Mouse (Mus musculus): ENCODE data around the gene Prpsap1.
"Not testable (repeated sequence)": the region's sequence is repeated elsewhere in the genome, so short reads cannot be mapped to it uniquely, and the experiment has no call there.

Prpsap1 gene

DNA sequence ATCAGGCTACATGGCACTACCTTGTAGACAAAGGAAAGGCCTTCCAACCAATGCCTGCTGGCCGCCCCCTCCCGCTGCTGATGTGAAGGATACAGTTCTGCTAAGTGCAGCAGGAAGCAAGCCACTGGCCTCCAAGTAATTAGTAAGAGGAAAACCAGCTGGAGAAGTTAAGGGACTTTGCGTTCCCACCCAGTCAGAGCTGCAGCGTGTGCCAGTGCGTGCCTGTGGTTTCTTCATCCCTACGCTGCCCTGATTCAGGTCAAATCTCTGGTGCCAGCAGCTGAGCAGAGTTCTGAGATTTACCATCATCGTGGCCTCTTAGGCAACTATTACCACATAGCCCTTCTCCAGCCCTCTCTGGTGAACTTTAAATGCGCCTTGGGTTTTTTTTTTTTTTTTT, 24.5 kb upstream of the Prpsap1 start:
- no peak for DNase-seq (ENCODE audit: low read depth in 1 of 2, low spot score in 2 of 2)

GRCm38 (mm10) chr11:116515330-116516020, 21.5 kb upstream of the Prpsap1 start:
- DNase-seq (ENCODE audit: low read depth in 1 of 2, low spot score in 2 of 2): no peak

DNA sequence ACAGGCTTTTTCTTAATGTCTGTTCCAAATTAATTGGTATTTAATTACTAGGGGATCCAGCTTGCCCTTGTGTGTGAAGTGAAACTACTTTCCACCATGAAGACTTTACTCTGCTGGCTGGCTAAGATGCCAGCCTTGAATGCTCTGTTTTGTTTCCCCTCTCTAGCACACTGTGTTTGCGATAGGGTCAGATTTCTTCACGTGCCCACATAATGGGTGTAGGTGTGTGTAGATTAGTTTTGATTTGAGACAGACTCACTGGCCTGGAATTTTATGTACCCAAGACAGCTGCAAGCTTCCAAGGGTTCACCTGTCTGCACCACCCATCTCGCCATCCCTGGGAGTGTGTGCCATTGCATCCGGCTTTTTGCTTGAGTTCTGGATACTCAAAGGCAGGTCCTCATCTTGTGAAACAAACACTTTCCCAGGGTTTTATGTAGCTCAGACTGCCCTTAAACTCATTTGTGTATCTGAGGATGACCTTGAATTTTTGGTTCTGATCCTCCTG, 19.6 kb upstream of the Prpsap1 start:
- DNase-seq (ENCODE audit: low read depth in 1 of 2, low spot score in 2 of 2): no peak

DNA sequence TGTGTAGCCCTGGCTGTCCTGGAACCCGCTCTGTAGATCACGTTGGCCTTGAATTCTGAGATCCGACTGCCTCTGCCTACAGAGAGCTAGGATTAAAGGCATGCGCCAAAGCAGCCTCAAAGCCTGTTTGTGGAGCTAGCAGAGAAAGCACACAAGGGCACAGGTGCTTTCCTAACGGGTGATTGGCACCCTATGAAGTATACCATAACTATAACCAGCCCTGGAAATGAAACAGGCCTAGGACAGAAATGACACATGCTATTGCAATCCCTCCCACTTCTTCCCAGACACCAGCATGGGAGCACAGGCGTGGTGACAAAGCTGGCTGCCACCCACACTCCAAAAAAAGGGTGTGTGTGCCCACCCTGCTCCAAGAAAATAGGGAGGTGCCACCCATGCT, 19.0 kb upstream of the Prpsap1 start:
- DNase-seq (ENCODE audit: low read depth in 1 of 2, low spot score in 2 of 2): no peak

- DNase-seq (ENCODE audit: low read depth in 1 of 2, low spot score in 2 of 2): no peak
Observed at GRCm38 (mm10) chr11:116512154-116512553, 18.2 kb upstream of the Prpsap1 start.

GRCm38 (mm10) chr11:116511301-116511868, 17.4 kb upstream of the Prpsap1 start:
- no peak for DNase-seq (ENCODE audit: low read depth in 1 of 2, low spot score in 2 of 2)

GRCm38 (mm10) chr11:116508689-116509088, 14.7 kb upstream of the Prpsap1 start:
- DNase-seq (ENCODE audit: low read depth in 1 of 2, low spot score in 2 of 2): no peak

DNA sequence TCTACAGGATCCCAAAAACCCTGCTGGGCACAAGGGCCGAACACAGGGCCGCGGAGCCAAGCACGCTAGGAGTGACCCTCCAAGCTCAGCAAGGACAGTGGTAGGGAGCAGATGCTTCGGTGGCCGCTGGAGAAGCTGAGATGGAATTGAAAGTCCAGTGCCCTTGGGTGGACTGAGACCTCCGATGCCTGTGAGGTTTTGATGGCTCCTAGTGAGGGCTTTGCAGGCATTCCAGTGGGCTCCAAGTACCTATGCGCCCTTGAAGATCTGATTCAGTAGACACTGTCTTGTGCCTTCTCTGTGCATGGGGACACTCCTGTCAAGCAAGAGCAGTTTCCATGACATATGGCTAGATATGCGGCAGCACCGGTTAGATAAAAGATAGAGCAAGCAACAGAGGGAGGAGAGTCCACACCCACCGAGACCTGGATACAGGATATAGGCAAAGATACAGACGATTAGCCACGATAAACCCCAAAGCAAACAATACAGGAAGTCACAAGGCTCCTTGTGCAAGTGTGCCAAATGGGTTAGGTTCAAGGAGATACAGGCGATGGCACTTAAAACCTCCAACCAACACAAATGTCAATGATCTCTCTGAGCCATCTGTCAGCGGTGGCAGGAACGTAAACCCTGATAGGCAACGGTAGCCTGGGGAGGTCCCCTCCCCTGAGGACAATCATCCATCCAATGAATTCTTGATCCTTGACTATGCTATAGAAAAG, 12.3 kb upstream of the Prpsap1 start:
- DNase-seq (ENCODE audit: low read depth in 1 of 2, low spot score in 2 of 2): no peak

DNA sequence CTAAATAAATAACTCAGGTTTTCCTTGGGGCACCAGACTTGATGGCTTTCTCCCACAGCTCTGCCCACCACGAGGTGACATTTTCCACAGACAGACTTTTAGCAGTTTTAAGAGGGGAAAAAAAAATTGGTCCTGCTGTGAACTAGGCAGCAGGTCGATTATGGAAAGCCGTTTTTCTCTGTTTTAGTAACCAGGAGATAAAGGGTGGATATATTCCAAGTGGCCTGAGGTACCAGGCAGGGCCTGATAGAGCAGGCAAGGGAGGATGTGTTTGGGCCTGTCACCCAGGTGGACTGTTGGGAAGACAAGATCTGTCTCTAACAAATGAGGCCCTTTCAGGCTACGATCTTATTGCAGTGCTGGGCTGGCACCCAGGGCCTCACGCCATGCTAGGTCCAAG, 11.6 kb upstream of the Prpsap1 start:
- DNase-seq (ENCODE audit: low read depth in 1 of 2, low spot score in 2 of 2): no peak

GRCm38 (mm10) chr11:116504516-116504915, 10.5 kb upstream of the Prpsap1 start:
- no peak for DNase-seq (ENCODE audit: low read depth in 1 of 2, low spot score in 2 of 2)

GRCm38 (mm10) chr11:116501005-116501746, 7.2 kb upstream of the Prpsap1 start:
- no peak for DNase-seq (ENCODE audit: low read depth in 1 of 2, low spot score in 2 of 2)

DNA sequence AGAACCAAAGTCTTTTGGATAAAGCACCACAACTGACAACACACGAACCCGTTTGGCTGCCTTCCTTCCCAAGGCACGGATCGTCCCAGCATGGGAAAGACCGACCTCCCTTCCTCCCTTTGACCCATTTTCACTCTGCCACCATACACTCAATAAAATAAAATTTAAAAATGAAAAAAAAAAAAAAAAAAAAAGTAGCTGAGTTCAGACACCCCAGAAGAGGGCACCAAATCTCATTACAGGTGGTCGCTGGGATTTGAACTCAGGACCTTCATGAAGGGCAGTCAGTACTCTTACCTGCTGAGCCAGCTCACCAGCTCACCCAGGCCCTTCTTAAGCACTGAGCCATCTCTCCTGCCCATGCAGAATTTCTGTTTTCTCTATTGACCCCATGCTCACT, 5.0 kb upstream of the Prpsap1 start:
- DNase-seq (ENCODE audit: low read depth in 1 of 2, low spot score in 2 of 2): no peak

DNA sequence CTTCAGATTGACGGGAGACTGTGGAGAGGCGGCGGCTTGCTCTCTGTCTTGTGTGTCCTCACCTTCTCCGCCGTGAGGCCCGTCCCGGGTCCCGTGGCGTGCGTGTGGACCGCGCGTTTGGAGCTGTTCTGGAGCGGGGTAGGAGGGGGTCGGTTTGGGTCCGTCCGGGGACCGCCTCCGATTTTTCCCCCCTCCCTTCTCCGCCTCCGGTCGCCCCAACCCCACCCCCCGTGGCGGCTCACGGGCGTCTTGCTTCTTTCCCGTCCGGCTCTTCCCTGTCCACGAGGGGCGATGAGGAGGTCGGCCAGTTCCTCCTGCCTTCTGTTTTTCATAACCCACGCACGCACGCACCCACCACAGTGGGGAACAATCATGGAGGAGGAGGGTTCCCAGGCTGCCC, 4.6 kb upstream of the Prpsap1 start:
- DNase-seq (ENCODE audit: low read depth in 1 of 2, low spot score in 2 of 2): no peak

DNA sequence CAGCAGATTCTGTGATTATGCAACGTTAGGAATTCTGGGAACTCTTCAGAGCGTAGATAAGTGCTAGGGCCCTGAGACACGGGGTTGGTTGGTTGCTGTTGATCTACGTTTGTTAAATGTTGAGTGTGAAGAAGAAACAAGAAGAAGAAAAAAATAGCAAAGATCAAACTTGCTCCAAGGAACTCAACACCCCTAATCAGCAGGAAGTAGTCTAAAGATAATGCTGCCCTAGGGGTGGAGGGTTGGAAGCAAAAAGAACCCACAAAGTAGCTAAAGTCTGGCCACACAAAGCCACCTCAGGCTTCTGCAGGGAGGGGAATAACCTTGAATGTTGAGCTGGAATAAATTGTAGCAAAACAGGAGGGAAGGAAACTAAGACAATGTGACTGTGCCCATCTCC, 3.3 kb upstream of the Prpsap1 start:
- no peak for DNase-seq (ENCODE audit: low read depth in 1 of 2, low spot score in 2 of 2)

- no peak for DNase-seq (ENCODE audit: low read depth in 1 of 2, low spot score in 2 of 2)
Observed at GRCm38 (mm10) chr11:116494474-116495174, 622 bp upstream of the Prpsap1 start.

- no peak for DNase-seq (ENCODE audit: low read depth in 1 of 2, low spot score in 2 of 2)
Observed at GRCm38 (mm10) chr11:116493191-116493590, 811 bp downstream of the Prpsap1 start.

GRCm38 (mm10) chr11:116492507-116492906, 1.5 kb downstream of the Prpsap1 start:
- not testable (repeated sequence) for DNase-seq (ENCODE audit: low read depth in 1 of 2, low spot score in 2 of 2)

- DNase-seq (ENCODE audit: low read depth in 1 of 2, low spot score in 2 of 2): no peak
Observed at GRCm38 (mm10) chr11:116491338-116491737, 2.7 kb downstream of the Prpsap1 start.

- DNase-seq (ENCODE audit: low read depth in 1 of 2, low spot score in 2 of 2): peak; percentile 71 to 79
Observed at GRCm38 (mm10) chr11:116490232-116491107, 3.5 kb downstream of the Prpsap1 start.

- DNase-seq (ENCODE audit: low read depth in 1 of 2, low spot score in 2 of 2): no peak
Observed at GRCm38 (mm10) chr11:116489771-116490231, 4.2 kb downstream of the Prpsap1 start.
